Mouse (Mus musculus): ENCODE data around the gene Arhgef28. TPM values are rescaled to one million over a fixed set of nuclear protein-coding genes. Genes with fewer than 3 reads are reported as not detected.
"Not testable (repeated sequence)": the region's sequence is repeated elsewhere in the genome, so short reads cannot be mapped to it uniquely, and the experiment has no call there.

The Arhgef28 gene
- polyA plus RNA-seq, 1 experiment from 2014 or later, result 0.74 TPM

DNA sequence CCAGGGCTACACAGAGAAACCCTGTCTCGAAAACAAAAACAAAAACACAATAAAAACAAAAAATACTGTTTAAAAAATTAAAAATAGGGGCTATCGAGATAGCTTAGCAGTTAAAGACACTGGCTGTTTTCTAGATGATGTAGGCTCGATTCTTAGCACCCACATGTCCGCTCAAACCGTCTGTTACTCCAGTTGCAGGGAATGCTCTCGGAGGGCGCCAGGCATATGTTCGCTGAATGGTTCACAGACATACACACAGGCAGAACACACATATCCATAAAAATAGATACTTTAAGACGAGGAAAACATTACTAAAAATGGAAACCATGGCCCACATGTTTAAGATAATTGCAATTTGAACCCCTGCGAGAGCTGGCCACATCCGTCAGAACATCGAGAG is 181.6 kb downstream of the Arhgef28 start:
- Histone ChIP-seq H3K27ac (ENCODE audit: low read depth) (no peak overlapping the region), H3K4me3 (ENCODE audit: low read depth, low read length) (no peak overlapping the region), H3K27me3 (ENCODE audit: insufficient read depth, low read length) (no peaks in the 10 kb centered on the region), H3K36me3 (replicated peaks; ENCODE audit: insufficient read depth, low read length) (no peaks in the 10 kb centered on the region), H3K9ac (replicated peaks) (no peak overlapping the region), H3K4me2 (ENCODE audit: low read depth, low read length) (no peak overlapping the region), H3K9me3 (ENCODE audit: low read length) (no peaks in the 10 kb centered on the region), H3K4me1 (ENCODE audit: insufficient read depth) (no peaks in the 10 kb centered on the region)
- no peak for ATAC-seq
- 88% methylated on average over 12 of the region's 12 CpGs for WGBS (ENCODE audit: insufficient replicate concordance)
- no peak for TF ChIP-seq EP300 (IDR thresholded peaks at IDR 0.05; ENCODE audit: low read depth)
- no peak for TF ChIP-seq CTCF (IDR thresholded peaks at IDR 0.05; ENCODE audit: low read depth)
- no peak for DNase-seq

DNA sequence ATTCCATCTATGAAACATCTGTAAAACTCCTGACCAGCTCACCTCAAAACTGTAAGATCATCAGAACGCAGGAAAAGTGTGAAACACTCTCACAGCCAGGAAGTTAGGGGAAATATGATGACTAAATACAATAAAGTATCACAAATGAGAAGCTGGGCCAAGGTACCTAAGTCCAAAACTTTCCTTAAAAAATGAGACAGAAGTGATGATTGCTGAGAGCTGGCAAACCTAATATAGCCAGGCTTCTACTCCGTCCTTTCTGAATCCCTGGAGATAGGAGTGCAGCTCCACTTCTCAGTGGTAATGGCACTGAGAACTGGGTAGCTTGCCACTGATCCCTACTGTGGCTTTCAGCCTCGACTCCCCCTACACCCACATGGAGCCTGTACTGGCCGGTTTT is 184.3 kb downstream of the Arhgef28 start:
- Histone ChIP-seq H3K36me3 (replicated peaks; ENCODE audit: insufficient read depth, low read length) (no peaks in the 10 kb centered on the region), H3K9ac (replicated peaks) (no peak overlapping the region), H3K4me3 (ENCODE audit: low read depth, low read length) (no peak overlapping the region), H3K27ac (ENCODE audit: low read depth) (no peak overlapping the region), H3K4me1 (ENCODE audit: insufficient read depth) (no peaks in the 10 kb centered on the region), H3K4me2 (ENCODE audit: low read depth, low read length) (no peak overlapping the region), H3K27me3 (ENCODE audit: insufficient read depth, low read length) (no peaks in the 10 kb centered on the region), H3K9me3 (ENCODE audit: low read length) (no peaks in the 10 kb centered on the region)
- no peak for TF ChIP-seq CTCF (IDR thresholded peaks at IDR 0.05; ENCODE audit: low read depth)
- no peak for TF ChIP-seq EP300 (IDR thresholded peaks at IDR 0.05; ENCODE audit: low read depth)
- no peak for ATAC-seq
- 66% methylated on average over 4 of the region's 4 CpGs for WGBS (ENCODE audit: insufficient replicate concordance)
- no peak for DNase-seq

DNA sequence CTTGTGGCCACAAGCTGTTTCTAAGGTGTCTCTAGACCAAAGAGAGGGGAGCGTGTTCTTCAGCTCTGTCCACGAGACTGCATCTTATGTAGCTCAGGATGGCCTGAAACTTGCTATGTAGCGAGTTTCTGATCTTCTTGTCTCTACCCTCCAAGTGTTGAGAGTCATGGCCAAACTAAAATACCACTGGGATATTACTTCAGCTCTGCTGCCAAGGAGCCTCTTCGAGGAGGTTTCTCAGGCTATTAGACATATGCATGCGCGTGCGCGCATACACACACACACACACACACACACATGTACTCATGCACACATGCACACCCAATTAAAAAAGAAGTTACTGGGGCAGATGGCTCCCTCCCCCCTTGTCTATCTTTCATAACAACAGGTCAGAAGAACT is 187.4 kb downstream of the Arhgef28 start:
- not testable (repeated sequence) for DNase-seq; H3K4me2 ChIP-seq (ENCODE audit: low read depth, low read length); H3K9ac ChIP-seq (replicated peaks); ATAC-seq; H3K4me1 ChIP-seq (ENCODE audit: insufficient read depth); H3K4me3 ChIP-seq (ENCODE audit: low read depth, low read length); H3K36me3 ChIP-seq (replicated peaks; ENCODE audit: insufficient read depth, low read length); H3K27me3 ChIP-seq (ENCODE audit: insufficient read depth, low read length); H3K9me3 ChIP-seq (ENCODE audit: low read length); H3K27ac ChIP-seq (ENCODE audit: low read depth)
- 78% methylated on average over 8 of the region's 8 CpGs for WGBS (ENCODE audit: insufficient replicate concordance)

DNA sequence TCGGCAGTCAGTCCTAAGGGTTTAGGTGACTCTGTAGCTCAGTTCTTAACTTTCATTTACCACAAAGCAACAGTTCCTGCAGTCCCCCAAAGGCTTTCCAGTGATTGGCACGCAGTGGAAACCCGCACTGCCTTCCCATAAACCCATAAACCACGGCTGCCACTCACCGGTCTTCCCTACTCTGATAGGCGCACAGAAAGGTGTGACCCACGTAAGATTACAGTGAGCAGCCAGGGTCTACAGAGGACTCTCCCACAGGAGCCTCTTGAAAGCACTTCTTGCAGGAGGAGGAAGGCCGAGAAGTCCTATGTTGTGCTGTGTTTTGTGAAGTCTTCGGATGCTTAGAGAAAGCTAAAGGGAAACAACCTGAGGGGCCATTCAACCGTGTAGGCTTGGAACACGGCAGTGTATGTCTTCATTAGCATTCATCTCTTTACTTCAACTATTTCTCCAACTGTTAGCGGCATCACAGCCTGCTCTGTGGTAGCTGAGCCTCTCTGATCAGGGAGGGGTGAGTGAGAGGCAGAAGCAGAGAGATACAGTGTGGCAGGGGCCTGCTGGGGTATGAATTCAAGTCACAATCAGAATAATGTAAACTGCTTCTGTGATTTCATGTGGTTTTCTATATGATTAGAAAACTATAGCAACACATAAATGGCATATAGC is 189.2 kb downstream of the Arhgef28 start:
- Histone ChIP-seq H3K27ac (ENCODE audit: low read depth) (no peak overlapping the region), H3K9ac (replicated peaks) (no peak overlapping the region), H3K4me3 (ENCODE audit: low read depth, low read length) (peak overlapping the region; percentile 28; the same call in 1 of the 2 replicates), H3K4me1 (ENCODE audit: insufficient read depth) (0 out of 2 replicates have a peak, but pooled peaks cover 2% of the 10 kb centered on the region), H3K36me3 (replicated peaks; ENCODE audit: insufficient read depth, low read length) (no peaks in the 10 kb centered on the region), H3K4me2 (ENCODE audit: low read depth, low read length) (peak overlapping the region; percentile 69), H3K9me3 (ENCODE audit: low read length) (no peaks in the 10 kb centered on the region), H3K27me3 (ENCODE audit: insufficient read depth, low read length) (peaks cover 2% of the 10 kb centered on the region; the same call in 1 of the 2 replicates)
- TF ChIP-seq CTCF (IDR thresholded peaks at IDR 0.05; ENCODE audit: low read depth) (no peak), EP300 (IDR thresholded peaks at IDR 0.05; ENCODE audit: low read depth) (no peak)
- 36% methylated on average over 12 of the region's 12 CpGs for WGBS (ENCODE audit: insufficient replicate concordance)
- ATAC-seq, result no peak
- no peak for DNase-seq

DNA sequence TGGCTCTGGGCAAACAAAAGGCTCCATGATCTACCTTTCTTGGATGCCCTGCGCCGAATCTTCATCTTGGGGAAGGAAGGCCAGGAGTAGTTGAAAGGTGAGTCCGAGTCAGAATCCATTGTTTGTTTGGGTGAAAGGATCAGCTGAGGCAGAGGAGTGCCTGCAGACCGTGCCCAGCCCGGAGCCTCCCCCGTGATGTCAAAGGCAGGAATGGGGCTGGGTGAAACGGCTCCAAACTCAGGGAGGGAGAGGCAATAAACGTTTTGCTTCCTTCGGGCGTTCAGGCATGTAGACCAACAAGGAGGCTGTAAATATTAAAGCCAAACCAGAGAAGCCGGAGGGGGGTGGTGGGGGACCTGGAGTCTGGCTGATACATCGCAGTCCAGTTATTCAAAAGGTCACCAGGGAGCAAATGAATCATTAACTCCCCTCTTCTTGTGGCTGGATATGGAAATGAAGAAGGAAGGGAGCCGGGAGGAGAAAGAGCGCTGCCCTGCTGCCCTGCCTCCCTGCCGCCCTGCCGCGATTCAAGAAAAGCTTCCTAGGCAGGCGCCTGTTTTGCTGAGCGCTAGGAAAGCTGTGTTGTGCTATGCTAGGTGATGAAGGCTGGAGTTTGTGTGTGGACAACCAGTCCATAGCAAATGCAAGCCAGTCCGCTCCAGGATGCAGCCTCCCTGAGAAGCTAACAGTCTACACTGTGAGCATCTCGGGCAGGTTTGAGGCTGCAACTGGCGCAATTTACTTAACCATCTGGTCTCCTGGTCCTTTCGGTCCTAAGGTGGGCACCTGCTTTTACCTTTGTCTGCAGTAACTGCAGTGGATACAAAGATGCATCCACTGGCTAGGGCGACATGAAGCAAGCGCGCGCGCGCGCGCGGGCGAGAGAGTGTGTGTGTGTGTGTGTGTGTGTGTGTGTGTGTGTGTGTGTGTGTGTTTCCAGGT is 190.0 kb downstream of the Arhgef28 start:
- DNase-seq (no peak), ATAC-seq (peak; percentile 56; the same call in 1 of the 2 replicates)
- Histone ChIP-seq H3K4me2 (ENCODE audit: low read depth, low read length) (peak overlapping the region; percentile 69), H3K4me1 (ENCODE audit: insufficient read depth) (0 out of 2 replicates have a peak, but pooled peaks cover 2% of the 10 kb centered on the region), H3K27me3 (ENCODE audit: insufficient read depth, low read length) (peaks cover 2% of the 10 kb centered on the region; the same call in 1 of the 2 replicates), H3K9ac (replicated peaks) (no peak overlapping the region), H3K36me3 (replicated peaks; ENCODE audit: insufficient read depth, low read length) (no peaks in the 10 kb centered on the region), H3K9me3 (ENCODE audit: low read length) (no peaks in the 10 kb centered on the region), H3K27ac (ENCODE audit: low read depth) (no peak overlapping the region), H3K4me3 (ENCODE audit: low read depth, low read length) (peak overlapping the region; percentile 28)
- WGBS (ENCODE audit: insufficient replicate concordance), result 14% methylated on average over 33 of the region's 33 CpGs
- TF ChIP-seq CTCF (IDR thresholded peaks at IDR 0.05; ENCODE audit: low read depth), result no peak
- TF ChIP-seq EP300 (IDR thresholded peaks at IDR 0.05; ENCODE audit: low read depth), result no peak

DNA sequence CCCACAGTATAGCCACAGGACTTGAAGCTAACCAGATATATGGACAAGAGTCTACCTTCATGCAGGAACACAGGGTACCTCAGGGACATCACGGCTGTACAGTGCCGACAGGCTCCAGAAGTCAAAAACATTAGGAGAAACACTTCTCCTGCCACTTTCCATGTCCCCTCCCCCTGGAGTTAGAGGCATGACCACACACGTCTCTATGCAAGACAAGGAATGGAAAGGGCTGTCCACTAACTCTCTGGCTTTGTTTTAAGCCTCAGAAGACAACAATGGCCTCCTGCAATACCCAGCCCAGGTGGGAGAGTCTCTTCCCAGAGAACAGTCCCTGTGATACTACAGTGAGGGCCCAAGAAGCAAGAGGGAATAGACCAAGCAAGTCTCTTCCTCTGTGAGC is 191.3 kb downstream of the Arhgef28 start:
- TF ChIP-seq CTCF (IDR thresholded peaks at IDR 0.05; ENCODE audit: low read depth), result no peak
- no peak for TF ChIP-seq EP300 (IDR thresholded peaks at IDR 0.05; ENCODE audit: low read depth)
- Histone ChIP-seq H3K4me1 (ENCODE audit: insufficient read depth) (0 out of 2 replicates have a peak, but pooled peaks cover 2% of the 10 kb centered on the region), H3K4me2 (ENCODE audit: low read depth, low read length) (no peak overlapping the region), H3K9ac (replicated peaks) (no peak overlapping the region), H3K27me3 (ENCODE audit: insufficient read depth, low read length) (peaks cover 2% of the 10 kb centered on the region; the same call in 1 of the 2 replicates), H3K4me3 (ENCODE audit: low read depth, low read length) (no peak overlapping the region), H3K27ac (ENCODE audit: low read depth) (no peak overlapping the region), H3K9me3 (ENCODE audit: low read length) (no peaks in the 10 kb centered on the region), H3K36me3 (replicated peaks; ENCODE audit: insufficient read depth, low read length) (no peaks in the 10 kb centered on the region)
- 71% methylated on average over 3 of the region's 3 CpGs for WGBS (ENCODE audit: insufficient replicate concordance)
- ATAC-seq (no peak), DNase-seq (no peak)
